Mouse (Mus musculus): ENCODE results near the gene Hoxb13. TPM values are rescaled to one million over a fixed set of nuclear protein-coding genes. Genes with fewer than 3 reads are reported as not detected.

The Hoxb13 gene
- not detected in 2 replicates for polyA plus RNA-seq (2012; rRNA removed)

GRCm38 (mm10) chr11:96193521-96194400 lies at the start of gene Hoxb13:
Gene Hoxb13 (plus strand): TSS chr11:96194316.
- TF ChIP-seq CTCF (IDR thresholded peaks at IDR 0.05; ENCODE audit: borderline replicate concordance, extremely low read depth, insufficient read depth, insufficient read length) (no peak), POLR2A (IDR thresholded peaks at IDR 0.05; ENCODE audit: borderline replicate concordance, extremely low read depth, insufficient read depth, insufficient read length, poor library complexity, severe bottlenecking) (no peak)
- DNase-seq (ENCODE audit: low read depth): peak; percentile 79

GRCm38 (mm10) chr11:96145622-96146270 lies 48.4 kb upstream of the Hoxb13 start:
- TF ChIP-seq POLR2A (IDR thresholded peaks at IDR 0.05; ENCODE audit: borderline replicate concordance, extremely low read depth, insufficient read depth, insufficient read length, poor library complexity, severe bottlenecking) (no peak), CTCF (IDR thresholded peaks at IDR 0.05; ENCODE audit: borderline replicate concordance, extremely low read depth, insufficient read depth, insufficient read length) (peak; percentile 81)
- DNase-seq (ENCODE audit: low read depth): peak; percentile 81

GRCm38 (mm10) chr11:96147471-96147870 lies 46.6 kb upstream of the Hoxb13 start:
- TF ChIP-seq POLR2A (IDR thresholded peaks at IDR 0.05; ENCODE audit: borderline replicate concordance, extremely low read depth, insufficient read depth, insufficient read length, poor library complexity, severe bottlenecking): no peak
- TF ChIP-seq CTCF (IDR thresholded peaks at IDR 0.05; ENCODE audit: borderline replicate concordance, extremely low read depth, insufficient read depth, insufficient read length): no peak
- no peak for DNase-seq (ENCODE audit: low read depth)

- DNase-seq (ENCODE audit: low read depth): no peak
- TF ChIP-seq CTCF (IDR thresholded peaks at IDR 0.05; ENCODE audit: borderline replicate concordance, extremely low read depth, insufficient read depth, insufficient read length) (no peak), POLR2A (IDR thresholded peaks at IDR 0.05; ENCODE audit: borderline replicate concordance, extremely low read depth, insufficient read depth, insufficient read length, poor library complexity, severe bottlenecking) (no peak)
These were observed 29.3 kb upstream of the Hoxb13 start for GRCm38 (mm10) chr11:96164769-96165168.

GRCm38 (mm10) chr11:96168125-96168524 lies 26.0 kb upstream of the Hoxb13 start:
- TF ChIP-seq POLR2A (IDR thresholded peaks at IDR 0.05; ENCODE audit: borderline replicate concordance, extremely low read depth, insufficient read depth, insufficient read length, poor library complexity, severe bottlenecking) (no peak), CTCF (IDR thresholded peaks at IDR 0.05; ENCODE audit: borderline replicate concordance, extremely low read depth, insufficient read depth, insufficient read length) (no peak)
- DNase-seq (ENCODE audit: low read depth): no peak

- no peak for TF ChIP-seq POLR2A (IDR thresholded peaks at IDR 0.05; ENCODE audit: borderline replicate concordance, extremely low read depth, insufficient read depth, insufficient read length, poor library complexity, severe bottlenecking)
- no peak for TF ChIP-seq CTCF (IDR thresholded peaks at IDR 0.05; ENCODE audit: borderline replicate concordance, extremely low read depth, insufficient read depth, insufficient read length)
- DNase-seq (ENCODE audit: low read depth): peak; percentile 50
These were observed 25.1 kb upstream of the Hoxb13 start for GRCm38 (mm10) chr11:96169016-96169415.

GRCm38 (mm10) chr11:96170711-96171379 lies 23.3 kb upstream of the Hoxb13 start:
- TF ChIP-seq CTCF (IDR thresholded peaks at IDR 0.05; ENCODE audit: borderline replicate concordance, extremely low read depth, insufficient read depth, insufficient read length) (no peak), POLR2A (IDR thresholded peaks at IDR 0.05; ENCODE audit: borderline replicate concordance, extremely low read depth, insufficient read depth, insufficient read length, poor library complexity, severe bottlenecking) (no peak)

GRCm38 (mm10) chr11:96171601-96172000 lies 22.5 kb upstream of the Hoxb13 start:
- TF ChIP-seq POLR2A (IDR thresholded peaks at IDR 0.05; ENCODE audit: borderline replicate concordance, extremely low read depth, insufficient read depth, insufficient read length, poor library complexity, severe bottlenecking) (no peak), CTCF (IDR thresholded peaks at IDR 0.05; ENCODE audit: borderline replicate concordance, extremely low read depth, insufficient read depth, insufficient read length) (no peak)
- DNase-seq (ENCODE audit: low read depth): no peak

More at GRCm38 (mm10) chr11:96170711-96171379, 23.3 kb upstream of the Hoxb13 start:
- DNase-seq (ENCODE audit: low read depth): no peak

- DNase-seq (ENCODE audit: low read depth): no peak
- TF ChIP-seq CTCF (IDR thresholded peaks at IDR 0.05; ENCODE audit: borderline replicate concordance, extremely low read depth, insufficient read depth, insufficient read length) (no peak), POLR2A (IDR thresholded peaks at IDR 0.05; ENCODE audit: borderline replicate concordance, extremely low read depth, insufficient read depth, insufficient read length, poor library complexity, severe bottlenecking) (no peak)
These were observed 21.4 kb upstream of the Hoxb13 start for GRCm38 (mm10) chr11:96172511-96173287.

- no peak for DNase-seq (ENCODE audit: low read depth)
- TF ChIP-seq POLR2A (IDR thresholded peaks at IDR 0.05; ENCODE audit: borderline replicate concordance, extremely low read depth, insufficient read depth, insufficient read length, poor library complexity, severe bottlenecking) (no peak), CTCF (IDR thresholded peaks at IDR 0.05; ENCODE audit: borderline replicate concordance, extremely low read depth, insufficient read depth, insufficient read length) (no peak)
These were observed 20.8 kb upstream of the Hoxb13 start for GRCm38 (mm10) chr11:96173288-96173840.
